Mouse (Mus musculus) urinary bladder, postnatal 14 days (tissue): Measurements from ENCODE around the gene Gm13769.
"Not testable (repeated sequence)": the region's sequence is repeated elsewhere in the genome, so short reads cannot be mapped to it uniquely, and the experiment has no call there.

Experiments used
- DNase-seq: peaks from one replicate; pipeline ENCODE4 v3.0.0; 2021; ENCODE audit warnings: low spot score

The Gm13769 gene

DNA sequence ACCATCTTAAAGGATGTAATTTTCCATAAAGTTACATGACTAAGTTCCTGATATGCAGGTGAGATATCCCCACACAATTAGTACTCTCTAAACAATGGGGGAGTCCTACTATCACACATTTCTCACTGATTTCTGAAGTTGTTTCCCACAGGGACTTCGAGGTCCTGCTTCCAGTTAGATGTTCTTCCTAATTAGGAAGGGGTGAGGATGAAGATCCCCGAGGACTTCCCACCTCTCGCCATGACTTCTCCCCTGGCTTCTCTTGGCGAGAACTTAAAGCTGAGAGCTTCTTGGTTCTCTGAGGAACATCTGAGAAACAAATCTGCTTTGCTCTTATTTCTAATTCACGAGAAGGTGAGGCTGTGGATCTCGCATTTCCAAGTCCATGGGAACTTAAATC, at the start of gene Gm13769:
Gm13769 (plus strand) TSS at position 301 of the 400 bp plus-strand sequence.
- not testable (repeated sequence) for DNase-seq

- DNase-seq = no peak
These were observed 29.3 kb upstream of the Gm13769 start, which contains the start of gene Olfr1272 for GRCm38 (mm10) chr2:90292741-90293140. Olfr1272 (minus strand) TSS chr2:90292841.

DNA sequence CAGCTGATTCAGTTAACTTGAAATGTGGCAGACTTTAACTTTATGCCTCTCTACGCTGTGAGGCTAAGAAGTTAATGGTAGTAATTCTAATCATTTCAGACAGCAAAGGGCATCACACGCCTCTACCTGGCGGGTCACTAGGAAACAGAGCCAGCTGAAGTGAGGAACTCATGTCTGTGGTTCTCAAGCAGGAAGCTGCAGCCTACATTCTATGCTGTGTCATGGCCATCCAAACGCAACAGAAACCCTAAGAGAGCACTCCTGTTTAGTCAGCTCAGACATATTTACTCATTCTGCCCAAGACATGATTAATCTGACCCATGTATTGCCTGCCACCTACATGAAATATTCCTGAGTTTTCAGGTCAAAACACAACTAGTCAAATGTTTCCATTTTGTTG, 24.7 kb downstream of the Gm13769 start:
- DNase-seq = not testable (repeated sequence)

- DNase-seq = not testable (repeated sequence)
These were observed 29.0 kb downstream of the Gm13769 start for GRCm38 (mm10) chr2:90351047-90351446.

DNA sequence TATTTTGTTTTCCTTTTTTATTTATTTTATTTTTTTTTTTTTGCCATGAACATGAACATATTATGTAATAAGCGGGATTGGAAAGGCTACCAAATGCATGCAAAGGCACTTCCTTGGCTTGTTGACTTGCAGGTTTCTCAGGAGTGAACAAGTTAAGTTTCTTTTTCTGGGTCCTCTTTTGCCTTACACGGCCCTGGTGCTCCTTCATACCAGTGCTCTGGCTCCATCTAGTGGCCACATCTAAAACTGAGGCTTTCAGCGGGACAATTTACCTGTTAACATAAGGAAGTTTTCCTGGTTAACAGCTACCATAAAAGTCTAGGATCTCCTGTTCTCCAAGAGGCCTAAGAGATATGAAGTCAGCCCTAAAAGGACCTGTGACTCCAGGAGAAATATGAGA, 29.5 kb downstream of the Gm13769 start:
- not testable (repeated sequence) for DNase-seq

DNA sequence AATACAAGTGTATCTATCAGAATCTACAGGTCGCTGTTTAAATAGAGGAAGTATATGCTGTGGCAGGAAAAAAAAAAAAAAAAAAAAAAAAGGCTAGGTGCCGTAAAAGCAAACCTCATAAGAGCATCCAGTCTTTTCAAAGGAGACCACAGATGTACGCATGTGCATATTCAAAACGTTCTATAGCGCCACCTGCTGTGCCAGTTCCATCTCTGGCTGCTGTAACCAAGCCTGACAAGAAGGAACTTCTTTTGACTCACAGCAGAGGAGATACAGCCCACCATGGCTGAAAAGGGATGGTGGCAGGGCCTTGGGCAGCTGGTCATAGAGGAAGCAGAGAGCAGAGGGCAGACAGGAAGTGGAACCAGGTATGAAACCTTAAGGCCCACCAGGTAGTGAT, 37.2 kb downstream of the Gm13769 start:
- DNase-seq = not testable (repeated sequence)

DNA sequence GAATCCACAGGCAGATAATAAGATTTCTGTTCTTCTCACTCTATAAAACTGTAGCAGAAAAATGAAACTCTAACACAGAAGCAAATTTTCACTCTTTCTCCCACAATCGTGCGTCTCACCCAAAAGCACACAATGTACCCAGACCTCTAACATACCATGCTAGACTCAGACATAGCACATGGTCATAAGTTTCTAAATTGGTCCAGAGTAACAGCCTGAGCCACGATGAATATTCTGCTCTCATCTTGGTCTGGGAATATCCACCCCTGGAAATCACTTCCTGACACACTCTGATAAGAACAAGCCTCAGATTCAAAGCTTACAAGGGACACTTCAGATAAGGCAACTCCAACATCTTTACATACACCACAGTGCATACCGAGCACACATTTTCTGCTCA, 38.2 kb downstream of the Gm13769 start:
- not testable (repeated sequence) for DNase-seq
